Mouse (Mus musculus) testis, adult 2 months (tissue): ENCODE measurements around the gene Fhod1. TPM values are rescaled to one million over a fixed set of nuclear protein-coding genes. Genes with fewer than 3 reads are reported as not detected.
A peak's percentile ranks its signal among the peaks of the same experiment; 100 is the strongest.

Source experiments
- H3K27ac ChIP-seq: fragments of 200-500 bp; 2 replicates; pipeline ENCODE4 v1.5.1; 2012; ENCODE audit warnings: low read depth, low read length; ENCODE audit not compliant: control insufficient read depth, insufficient read depth
- H3K27me3 ChIP-seq: fragments of 200-500 bp; 2 replicates; pipeline ENCODE4 v1.6.1; 2012; ENCODE audit warnings: mild to moderate bottlenecking, low read length, moderate library complexity; ENCODE audit not compliant: control insufficient read depth, insufficient read depth
- H3K36me3 ChIP-seq: fragments of 200-500 bp; 2 replicates; pipeline ENCODE4 v1.6.1; 2012; ENCODE audit warnings: mild to moderate bottlenecking, low read length; ENCODE audit not compliant: control insufficient read depth, insufficient read depth
- H3K4me1 ChIP-seq: fragments of 200-500 bp; 2 replicates; pipeline ENCODE4 v1.6.1; 2012; ENCODE audit warnings: low read length; ENCODE audit not compliant: control insufficient read depth, insufficient read depth
- H3K4me3 ChIP-seq: fragments of 200-500 bp; 2 replicates; pipeline ENCODE4 v1.5.1; 2012; ENCODE audit warnings: low read depth, mild to moderate bottlenecking, low read length, moderate library complexity, mixed read lengths; ENCODE audit not compliant: control insufficient read depth
- CTCF ChIP-seq: fragments of 200-500 bp; IDR thresholded peaks from 2 replicates; pipeline ENCODE4 v1.5.1; 2012; ENCODE audit warnings: low read depth, mild to moderate bottlenecking, inconsistent platforms, low read length, moderate library complexity; ENCODE audit not compliant: control insufficient read depth, insufficient read depth, insufficient replicate concordance
- POLR2A ChIP-seq: fragments of 200-500 bp; IDR thresholded peaks from 2 replicates; pipeline ENCODE4 v1.6.1; 2012; ENCODE audit warnings: low read depth, mild to moderate bottlenecking, inconsistent platforms, low read length, moderate library complexity; ENCODE audit not compliant: control insufficient read depth
- polyA plus RNA-seq: library from polyadenylated mRNA; depleted of rRNA; stranded (reverse); fragments of >200 nt; gene quantifications from 2 replicates; pipeline ENCODE4 v1.2.3, GENCODE M21; 2012; rRNA removed

Fhod1 gene
- 17.9 TPM in 2 replicates for polyA plus RNA-seq

DNA sequence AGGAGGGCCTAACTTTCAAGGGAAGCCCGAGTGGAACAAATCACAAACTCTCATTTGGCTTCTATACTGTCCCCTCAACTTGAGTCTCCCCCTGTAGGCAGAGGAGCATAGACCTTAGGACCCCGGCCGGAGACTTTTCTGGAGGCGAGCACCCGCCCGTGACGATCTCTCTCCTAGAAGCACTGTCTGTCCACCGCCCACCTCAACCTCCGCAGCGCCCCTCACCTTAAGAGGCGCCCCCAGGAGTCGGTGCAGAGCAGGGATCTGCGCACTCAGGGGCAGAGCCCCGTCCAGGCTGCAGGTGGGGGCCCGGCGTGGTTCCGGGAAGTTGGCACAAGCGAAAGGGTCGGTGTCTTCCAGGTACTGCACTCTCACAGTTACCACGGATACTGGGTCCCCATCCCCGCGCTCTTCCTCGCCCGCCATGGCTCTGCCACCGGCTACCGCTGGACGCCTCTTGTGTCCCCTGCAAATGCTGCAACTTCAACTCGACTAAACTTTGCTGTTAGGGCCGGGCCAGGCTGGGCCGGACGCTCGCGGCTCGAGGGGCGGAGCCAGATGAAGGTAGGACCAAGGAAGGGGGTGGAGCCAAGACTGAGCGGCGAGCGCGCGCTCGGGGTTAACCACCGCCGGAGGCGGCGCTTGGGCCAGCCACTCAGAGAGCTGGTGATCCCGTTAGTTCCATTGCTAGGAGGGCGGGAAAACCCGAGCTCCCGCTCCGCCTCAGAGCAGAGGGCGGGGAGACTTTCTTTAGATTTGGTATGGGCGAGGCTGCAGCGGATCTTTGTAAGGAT is at the start of gene Fhod1:
Fhod1 (minus strand) TSS at position 526 of the 794 bp plus-strand sequence.
- Histone ChIP-seq H3K27ac (peak within 1 kb of the TSS; percentile 94), H3K4me3 (peak within 1 kb of the TSS; percentile 86), H3K4me1 (peaks cover 27% of the 10 kb centered on the region), H3K36me3 (no peaks in the 10 kb centered on the region), H3K27me3 (no peaks in the 10 kb centered on the region)
- TF ChIP-seq CTCF: no peak
- peak; percentile 73 for TF ChIP-seq POLR2A

DNA sequence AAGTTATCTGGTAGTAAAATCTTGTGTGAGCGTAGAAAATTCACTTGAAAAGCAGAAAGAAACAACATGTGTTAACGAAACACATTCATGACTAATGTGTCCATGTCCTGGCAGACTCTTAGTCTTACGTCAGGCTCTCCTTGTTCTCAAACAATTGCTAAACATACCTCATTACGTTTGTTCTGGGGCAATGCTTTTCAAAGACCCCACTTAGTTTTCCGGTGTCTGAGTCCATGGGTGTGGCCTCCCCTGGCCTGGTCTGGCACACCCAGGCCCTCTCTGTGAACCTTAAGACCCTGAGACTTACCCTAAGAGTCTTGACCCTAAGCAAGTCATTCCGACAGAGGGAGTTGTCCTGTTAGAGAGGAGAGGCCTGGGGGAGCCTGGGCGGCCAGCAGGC is 46.2 kb upstream of the Fhod1 start:
- Histone ChIP-seq H3K27me3 (no peaks in the 10 kb centered on the region), H3K4me3 (peak overlapping the region; percentile 48; the same call in 1 of the 2 replicates), H3K4me1 (no peaks in the 10 kb centered on the region; the same call in 1 of the 2 replicates), H3K27ac (peak overlapping the region; percentile 7; the same call in 1 of the 2 replicates), H3K36me3 (peaks cover 6% of the 10 kb centered on the region)
- TF ChIP-seq CTCF (no peak), POLR2A (no peak)

DNA sequence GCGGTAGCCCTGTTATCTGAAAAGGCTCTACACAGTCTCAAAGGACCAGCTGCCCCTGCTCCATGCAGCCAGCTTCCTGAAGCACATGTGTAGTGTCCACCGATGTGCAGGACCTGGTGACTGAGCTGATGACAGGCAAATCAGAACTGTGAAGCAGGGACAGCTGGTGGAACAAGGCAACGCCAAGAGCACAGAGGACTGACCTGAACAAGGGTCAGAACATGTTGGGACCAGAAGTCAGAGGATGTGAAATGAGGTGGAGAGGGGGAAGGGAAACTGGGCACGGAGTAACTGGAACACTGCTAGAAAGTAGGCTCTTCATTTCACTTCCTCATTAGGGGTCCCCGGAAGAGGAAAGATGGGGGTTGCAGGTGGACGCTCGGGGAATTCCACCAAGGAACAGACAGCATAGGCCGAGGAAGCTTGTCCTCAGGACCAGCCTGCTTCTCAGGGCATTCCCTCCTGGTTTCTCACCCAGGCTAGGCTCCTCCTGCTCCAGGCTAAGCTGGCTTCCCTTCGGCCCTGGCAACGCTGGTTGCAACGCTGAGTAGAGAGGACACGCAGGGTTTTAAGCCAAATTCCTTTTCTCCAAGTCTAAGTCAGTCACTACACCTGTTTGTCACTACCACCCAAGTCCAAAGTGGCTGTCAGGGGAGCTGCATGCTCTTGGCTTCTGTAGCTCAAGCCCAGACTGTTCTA is 45.5 kb upstream of the Fhod1 start:
- no peaks in the 10 kb centered on the region for H3K27me3 ChIP-seq
- H3K4me1 ChIP-seq: no peaks in the 10 kb centered on the region; the same call in 1 of the 2 replicates
- H3K36me3 ChIP-seq: peaks cover 5% of the 10 kb centered on the region
- TF ChIP-seq POLR2A (no peak), CTCF (no peak)
- no peak overlapping the region; the same call in 1 of the 2 replicates for H3K27ac ChIP-seq
- H3K4me3 ChIP-seq: no peak overlapping the region

DNA sequence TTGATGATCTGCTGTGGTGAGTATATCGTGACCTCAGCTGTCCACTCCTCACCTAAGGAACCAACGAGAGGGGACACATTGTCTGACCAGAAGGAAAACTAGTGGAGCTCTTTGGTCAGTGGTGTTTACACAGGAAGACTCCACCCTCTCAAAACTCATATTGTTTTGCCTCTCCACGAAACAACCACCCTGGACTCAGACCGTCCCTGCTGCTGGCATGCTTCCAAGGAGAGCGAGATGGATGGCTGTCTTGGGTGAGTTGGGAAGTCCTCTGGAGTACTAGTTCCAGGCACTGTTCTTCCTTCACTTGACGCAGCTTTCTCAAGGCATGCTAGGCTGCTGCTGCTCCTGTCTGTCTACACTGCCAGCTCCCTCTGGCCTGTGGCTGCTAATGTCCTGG is 41.3 kb upstream of the Fhod1 start:
- Histone ChIP-seq H3K4me3 (no peak overlapping the region), H3K4me1 (no peaks in the 10 kb centered on the region; the same call in 1 of the 2 replicates), H3K36me3 (peaks cover 2% of the 10 kb centered on the region), H3K27me3 (no peaks in the 10 kb centered on the region), H3K27ac (no peak overlapping the region)
- TF ChIP-seq CTCF (no peak), POLR2A (no peak)

DNA sequence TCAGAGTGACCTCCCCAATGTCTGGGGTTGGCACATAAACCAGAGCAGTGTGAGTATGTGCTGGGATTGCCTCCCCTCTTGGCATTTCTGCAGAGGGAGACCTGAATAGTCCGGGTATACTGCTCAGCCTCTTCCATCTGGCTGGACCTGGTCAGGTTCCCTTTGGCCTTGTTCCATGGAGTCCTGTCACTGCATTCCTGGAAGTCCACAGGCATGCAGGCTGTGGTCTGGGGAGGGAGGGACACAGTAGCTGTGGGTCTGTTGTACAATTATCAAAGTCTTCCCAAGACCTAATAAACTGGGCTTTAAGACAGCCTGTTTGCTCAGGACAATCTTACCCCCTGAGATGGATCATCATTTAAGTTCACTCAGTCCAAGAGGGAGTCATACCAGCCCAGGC is 39.4 kb upstream of the Fhod1 start:
- no peak overlapping the region for H3K4me3 ChIP-seq
- TF ChIP-seq POLR2A: no peak
- TF ChIP-seq CTCF: no peak
- no peak overlapping the region for H3K27ac ChIP-seq
- no peaks in the 10 kb centered on the region for H3K4me1 ChIP-seq
- H3K36me3 ChIP-seq: no peaks in the 10 kb centered on the region; the same call in 1 of the 2 replicates
- no peaks in the 10 kb centered on the region for H3K27me3 ChIP-seq

DNA sequence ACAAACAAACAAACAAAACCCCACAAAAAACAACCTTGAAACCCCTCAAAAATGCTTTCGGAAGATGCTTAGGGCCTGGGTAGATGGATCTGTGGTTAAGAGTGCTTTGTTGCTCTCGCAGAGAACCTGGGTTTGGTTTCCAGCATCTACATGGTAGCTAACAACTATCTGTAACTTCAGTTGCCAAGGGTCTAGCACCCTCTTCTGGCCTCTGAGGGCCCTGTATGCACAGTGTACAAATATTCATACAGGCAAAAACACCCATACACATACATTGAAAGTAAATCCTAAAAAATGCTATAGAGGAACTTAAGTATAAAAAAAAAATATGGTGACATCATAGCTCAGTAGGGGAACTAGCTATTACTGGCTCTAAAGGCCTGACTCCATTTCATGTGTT is 36.3 kb upstream of the Fhod1 start:
- H3K4me3 ChIP-seq: no peak overlapping the region
- H3K4me1 ChIP-seq: no peaks in the 10 kb centered on the region
- H3K27ac ChIP-seq: no peak overlapping the region
- no peaks in the 10 kb centered on the region for H3K36me3 ChIP-seq
- no peaks in the 10 kb centered on the region for H3K27me3 ChIP-seq
- no peak for TF ChIP-seq CTCF
- TF ChIP-seq POLR2A: no peak

DNA sequence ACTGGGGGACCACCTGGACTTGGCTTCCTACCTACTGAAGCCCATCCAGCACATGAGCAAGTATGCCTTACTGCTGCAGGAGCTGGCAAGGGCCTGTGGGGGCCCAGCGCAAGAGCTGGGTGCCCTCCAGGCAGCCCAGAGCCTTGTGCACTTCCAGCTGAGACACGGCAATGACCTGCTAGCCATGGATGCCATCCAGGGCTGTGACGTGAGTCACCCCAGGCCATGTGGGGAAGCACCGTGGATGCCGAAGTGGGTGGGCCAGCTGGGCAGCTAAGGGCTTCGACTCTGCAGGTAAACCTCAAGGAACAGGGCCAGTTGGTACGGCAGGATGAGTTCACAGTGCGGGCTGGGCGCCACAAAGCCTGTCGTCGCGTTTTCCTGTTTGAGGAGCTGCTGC is 32.6 kb upstream of the Fhod1 start:
- H3K27me3 ChIP-seq: no peaks in the 10 kb centered on the region
- H3K4me3 ChIP-seq: no peak overlapping the region
- peaks cover 3% of the 10 kb centered on the region; the same call in 1 of the 2 replicates for H3K4me1 ChIP-seq
- H3K27ac ChIP-seq: no peak overlapping the region
- H3K36me3 ChIP-seq: no peaks in the 10 kb centered on the region
- TF ChIP-seq POLR2A: no peak
- no peak for TF ChIP-seq CTCF
